Mouse (Mus musculus): ENCODE data around the gene Upf3b. TPM values are rescaled to one million over a fixed set of nuclear protein-coding genes. Genes with fewer than 3 reads are reported as not detected.
"Not testable (repeated sequence)": the region's sequence is repeated elsewhere in the genome, so short reads cannot be mapped to it uniquely, and the experiment has no call there.

Upf3b gene
- polyA plus RNA-seq (2012; rRNA removed), result 38.1 and 40.1 TPM in 2 replicates

DNA sequence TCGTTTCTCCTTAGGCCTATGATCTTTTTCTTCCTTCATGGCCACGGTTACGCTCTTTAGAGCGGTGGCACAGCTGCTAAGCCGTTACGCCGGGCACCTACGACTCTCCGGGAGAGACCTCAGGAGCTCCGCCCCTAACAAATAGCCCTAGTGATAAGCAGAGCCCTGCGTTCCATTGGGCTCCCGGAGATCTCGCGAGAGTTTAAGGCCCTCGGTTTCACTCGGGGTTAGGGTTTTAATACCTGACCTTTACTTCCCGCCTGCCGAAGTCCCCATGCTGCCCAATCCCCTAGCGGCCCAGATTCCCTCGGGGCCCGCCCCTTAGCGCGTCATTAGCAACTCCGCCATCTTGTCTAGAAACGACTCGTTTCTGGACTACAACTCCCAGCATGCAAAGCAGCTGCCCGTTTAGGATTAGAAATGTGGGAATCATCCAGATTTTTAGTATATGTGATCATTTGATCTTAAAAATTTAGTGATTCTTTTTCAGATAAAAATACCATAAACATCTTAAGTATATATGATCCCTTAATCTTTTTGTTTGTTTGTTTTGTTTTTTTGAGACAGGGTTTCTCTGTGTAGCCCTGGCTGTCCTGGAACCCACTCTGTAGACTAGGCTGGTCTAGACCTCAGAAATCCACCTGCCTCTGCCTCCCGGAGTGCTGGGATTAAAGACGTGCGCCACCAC, at the start of gene Upf3b:
Gene Upf3b (minus strand): TSS at position 130 of the 688 bp plus-strand sequence.
- no peaks in the 10 kb centered on the region for H3K4me1 ChIP-seq (ENCODE audit: control insufficient read depth, insufficient read depth, low read length)
- no peaks in the 10 kb centered on the region for H3K27me3 ChIP-seq (ENCODE audit: control insufficient read depth, insufficient read depth, low read length)
- H3K27ac ChIP-seq (ENCODE audit: insufficient read depth, low read length), result peak within 1 kb of the TSS; percentile 36; the same call in 1 of the 2 replicates
- DNase-seq, result peak; percentile 87 to 96
- peak within 1 kb of the TSS; percentile 84 for H3K4me3 ChIP-seq (replicated peaks; ENCODE audit: insufficient read depth, low read depth, low read length)
- TF ChIP-seq POLR2A (IDR thresholded peaks at IDR 0.05; ENCODE audit: borderline replicate concordance, insufficient read depth, low read length) (peak; percentile 68; the same call in 1 of the 2 replicates), CTCF (IDR thresholded peaks at IDR 0.05; ENCODE audit: borderline replicate concordance, insufficient read depth, low read depth, low read length) (no peak)
- WGBS, result 9% methylated on average over 30 of the region's 30 CpGs

DNA sequence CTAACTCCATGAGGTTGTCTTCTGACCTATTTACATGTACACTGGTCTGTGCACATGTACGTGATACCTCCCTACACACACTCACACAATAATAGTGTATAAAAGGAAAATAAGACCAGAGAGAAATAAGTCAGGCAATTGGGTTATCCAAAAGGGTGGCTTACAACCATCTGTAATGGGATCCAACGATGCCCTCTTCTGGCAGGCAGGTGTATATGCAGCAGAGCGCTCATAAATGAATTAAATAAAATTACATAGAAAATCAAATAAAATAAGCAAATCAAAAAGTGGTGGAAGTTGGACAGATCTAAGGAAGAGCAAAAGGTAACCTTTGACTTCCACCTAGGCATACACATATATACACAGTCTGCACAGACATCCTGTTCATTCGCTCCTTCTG, 47.7 kb upstream of the Upf3b start:
- WGBS, result 65% methylated on average over 4 of the region's 4 CpGs

DNA sequence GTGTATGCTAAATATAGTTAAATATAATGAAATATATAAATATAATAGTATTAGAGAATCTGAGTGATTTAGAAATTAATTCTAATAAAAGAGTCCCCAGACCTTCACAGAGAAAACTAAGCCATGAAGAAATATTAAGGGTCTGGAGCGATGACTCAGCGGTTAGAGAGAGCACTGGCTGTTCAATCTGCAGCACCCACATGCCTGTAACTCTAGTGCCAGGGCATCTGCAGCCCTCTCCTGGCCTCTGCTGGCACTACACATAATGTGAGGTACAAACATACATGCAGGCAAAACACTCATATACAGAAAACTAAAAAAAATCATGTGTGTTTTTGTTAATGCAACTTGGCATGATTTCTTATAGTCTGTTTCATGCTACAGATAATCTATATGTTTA, 34.8 kb upstream of the Upf3b start:
- no peak overlapping the region for H3K4me3 ChIP-seq (replicated peaks; ENCODE audit: insufficient read depth, low read depth, low read length)
- DNase-seq, result peak in 1 of 2 experiments; percentile 5
- WGBS, result 63% methylated on average over 2 of the region's 2 CpGs

More for the DNA sequence above, 47.7 kb upstream of the Upf3b start:
- DNase-seq, result no peak
- Histone ChIP-seq H3K4me1 (ENCODE audit: control insufficient read depth, insufficient read depth, low read length) (no peaks in the 10 kb centered on the region), H3K27me3 (ENCODE audit: control insufficient read depth, insufficient read depth, low read length) (no peaks in the 10 kb centered on the region), H3K4me3 (replicated peaks; ENCODE audit: insufficient read depth, low read depth, low read length) (no peak overlapping the region), H3K27ac (ENCODE audit: insufficient read depth, low read length) (no peak overlapping the region)
- TF ChIP-seq CTCF (IDR thresholded peaks at IDR 0.05; ENCODE audit: borderline replicate concordance, insufficient read depth, low read depth, low read length) (peak; percentile 28; the same call in 1 of the 2 replicates), POLR2A (IDR thresholded peaks at IDR 0.05; ENCODE audit: borderline replicate concordance, insufficient read depth, low read length) (no peak)

DNA sequence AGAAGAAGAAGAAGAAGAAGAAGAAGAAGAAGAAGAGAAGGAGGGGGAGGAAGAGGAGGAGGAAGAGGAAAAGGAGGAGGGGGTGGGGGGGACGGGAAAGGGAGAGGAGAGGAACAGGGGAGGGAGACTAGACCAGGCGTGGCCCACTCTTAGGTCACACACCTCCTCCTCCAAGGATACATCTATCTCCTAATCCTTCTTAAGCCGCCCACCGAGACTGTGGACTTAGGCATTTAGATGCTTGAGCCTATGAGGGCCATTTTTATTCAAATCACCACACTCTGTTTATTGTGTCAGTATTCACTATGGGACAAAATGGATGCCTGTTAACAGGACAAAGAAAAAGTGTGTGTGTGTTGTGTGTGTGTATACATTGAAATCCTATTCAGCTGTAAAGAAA, 34.4 kb upstream of the Upf3b start:
- H3K4me3 ChIP-seq (replicated peaks; ENCODE audit: insufficient read depth, low read depth, low read length); H3K27me3 ChIP-seq (ENCODE audit: control insufficient read depth, insufficient read depth, low read length); H3K27ac ChIP-seq (ENCODE audit: insufficient read depth, low read length); DNase-seq; H3K4me1 ChIP-seq (ENCODE audit: control insufficient read depth, insufficient read depth, low read length): not testable (repeated sequence)
- WGBS, result 50% methylated on average over 1 of the region's 4 CpGs

More for the DNA sequence above, 34.8 kb upstream of the Upf3b start:
- Histone ChIP-seq H3K27ac (ENCODE audit: insufficient read depth, low read length) (no peak overlapping the region), H3K27me3 (ENCODE audit: control insufficient read depth, insufficient read depth, low read length) (no peaks in the 10 kb centered on the region), H3K4me1 (ENCODE audit: control insufficient read depth, insufficient read depth, low read length) (no peaks in the 10 kb centered on the region)
- TF ChIP-seq CTCF (IDR thresholded peaks at IDR 0.05; ENCODE audit: borderline replicate concordance, insufficient read depth, low read depth, low read length), result no peak
- TF ChIP-seq POLR2A (IDR thresholded peaks at IDR 0.05; ENCODE audit: borderline replicate concordance, insufficient read depth, low read length), result no peak

DNA sequence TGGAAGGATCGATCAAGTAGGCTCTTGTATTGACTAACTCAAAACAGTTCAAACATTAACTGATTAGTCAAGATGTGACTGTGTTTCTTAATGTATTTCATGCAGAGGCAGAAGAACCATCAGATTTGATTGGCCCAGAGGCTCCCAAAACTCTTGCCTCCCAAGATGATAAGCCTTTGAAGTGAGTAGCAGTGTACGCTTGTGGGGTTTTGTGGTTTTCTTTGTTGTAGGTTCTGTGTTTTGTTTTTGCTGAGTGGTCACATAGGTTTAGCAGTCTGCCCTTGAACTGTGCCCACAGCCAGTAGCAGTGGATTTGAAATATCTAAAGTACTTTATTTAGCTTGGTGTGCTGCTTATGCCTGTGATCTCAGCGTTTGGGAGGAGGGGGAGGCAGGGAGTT, 31.6 kb upstream of the Upf3b start:
- no peak for DNase-seq

DNA sequence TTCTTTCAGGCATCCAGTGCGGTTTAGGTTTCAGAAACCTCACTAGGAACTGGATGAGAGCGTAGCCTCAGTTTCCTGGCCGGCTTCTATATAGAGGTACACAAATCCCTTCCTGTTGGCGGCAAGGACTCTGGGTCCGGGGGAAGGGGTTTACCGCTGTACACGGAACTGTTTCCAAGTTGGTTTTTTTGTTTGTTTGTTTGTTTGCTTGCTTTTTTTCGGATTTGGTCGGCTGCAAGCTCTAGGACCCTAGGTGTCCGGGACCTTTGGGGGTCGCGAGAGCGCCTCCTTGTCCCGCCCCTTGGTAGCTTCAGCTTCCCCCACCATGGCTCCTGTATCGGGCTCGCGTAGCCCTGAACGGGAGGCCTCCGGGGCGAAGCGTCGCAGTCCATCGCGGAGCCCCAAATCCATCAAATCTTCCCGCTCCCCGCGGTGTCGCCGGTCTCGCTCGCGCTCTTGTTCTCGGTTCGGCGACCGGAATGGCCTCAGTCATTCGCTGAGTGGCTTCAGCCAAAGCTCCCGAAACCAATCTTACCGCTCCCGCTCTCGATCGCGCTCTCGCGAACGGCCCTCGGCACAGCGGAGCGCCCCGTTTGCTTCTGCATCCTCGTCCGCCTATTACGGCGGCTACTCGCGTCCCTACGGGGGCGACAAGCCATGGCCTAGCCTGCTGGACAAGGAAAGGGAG, 16.7 kb upstream of the Upf3b start, which contains the start of gene Nkap:
Gene Nkap (plus strand): TSS at position 125 of the 688 bp plus-strand sequence.
- peak; percentile 78 to 82 for DNase-seq
- no peaks in the 10 kb centered on the region for H3K27me3 ChIP-seq (ENCODE audit: control insufficient read depth, insufficient read depth, low read length)
- peak; percentile 43; the same call in 1 of the 2 replicates for TF ChIP-seq POLR2A (IDR thresholded peaks at IDR 0.05; ENCODE audit: borderline replicate concordance, insufficient read depth, low read length)
- no peak for TF ChIP-seq CTCF (IDR thresholded peaks at IDR 0.05; ENCODE audit: borderline replicate concordance, insufficient read depth, low read depth, low read length)
- H3K4me3 ChIP-seq (replicated peaks; ENCODE audit: insufficient read depth, low read depth, low read length), result peak within 1 kb of the TSS; percentile 81
- H3K4me1 ChIP-seq (ENCODE audit: control insufficient read depth, insufficient read depth, low read length), result no peaks in the 10 kb centered on the region
- H3K27ac ChIP-seq (ENCODE audit: insufficient read depth, low read length), result peak within 1 kb of the TSS; percentile 59
- 10% methylated on average over 58 of the region's 58 CpGs for WGBS

More for the DNA sequence above, 31.6 kb upstream of the Upf3b start:
- Histone ChIP-seq H3K27me3 (ENCODE audit: control insufficient read depth, insufficient read depth, low read length) (no peaks in the 10 kb centered on the region), H3K27ac (ENCODE audit: insufficient read depth, low read length) (no peak overlapping the region), H3K4me3 (replicated peaks; ENCODE audit: insufficient read depth, low read depth, low read length) (no peak overlapping the region), H3K4me1 (ENCODE audit: control insufficient read depth, insufficient read depth, low read length) (no peaks in the 10 kb centered on the region)
- WGBS, result 89% methylated on average over 3 of the region's 3 CpGs
- TF ChIP-seq POLR2A (IDR thresholded peaks at IDR 0.05; ENCODE audit: borderline replicate concordance, insufficient read depth, low read length) (no peak), CTCF (IDR thresholded peaks at IDR 0.05; ENCODE audit: borderline replicate concordance, insufficient read depth, low read depth, low read length) (no peak)

DNA sequence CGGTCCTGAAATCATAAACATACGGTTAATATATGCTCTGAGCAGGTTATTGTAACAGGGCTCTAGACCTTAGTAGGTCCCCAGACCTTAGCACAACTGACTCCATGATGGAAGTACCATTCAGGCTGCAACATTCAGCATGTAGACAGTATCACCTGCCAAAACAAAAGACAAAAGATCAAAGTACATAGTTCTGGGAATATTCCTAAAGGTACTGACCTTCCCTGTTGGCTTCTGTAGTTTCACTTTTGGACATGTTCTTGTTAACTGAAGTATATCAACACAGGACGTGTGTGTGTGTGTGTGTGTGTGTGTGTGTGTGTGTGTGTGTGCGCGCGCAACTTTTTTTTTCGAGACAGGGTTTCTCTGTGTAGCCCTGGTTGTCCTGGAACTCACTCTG, 15.4 kb upstream of the Upf3b start:
- Histone ChIP-seq H3K27ac (ENCODE audit: insufficient read depth, low read length) (no peak overlapping the region), H3K4me3 (replicated peaks; ENCODE audit: insufficient read depth, low read depth, low read length) (no peak overlapping the region), H3K4me1 (ENCODE audit: control insufficient read depth, insufficient read depth, low read length) (no peaks in the 10 kb centered on the region), H3K27me3 (ENCODE audit: control insufficient read depth, insufficient read depth, low read length) (no peaks in the 10 kb centered on the region)
- TF ChIP-seq POLR2A (IDR thresholded peaks at IDR 0.05; ENCODE audit: borderline replicate concordance, insufficient read depth, low read length) (no peak), CTCF (IDR thresholded peaks at IDR 0.05; ENCODE audit: borderline replicate concordance, insufficient read depth, low read depth, low read length) (no peak)
- DNase-seq, result no peak
- WGBS, result over 99% methylated on average over 7 of the region's 7 CpGs

DNA sequence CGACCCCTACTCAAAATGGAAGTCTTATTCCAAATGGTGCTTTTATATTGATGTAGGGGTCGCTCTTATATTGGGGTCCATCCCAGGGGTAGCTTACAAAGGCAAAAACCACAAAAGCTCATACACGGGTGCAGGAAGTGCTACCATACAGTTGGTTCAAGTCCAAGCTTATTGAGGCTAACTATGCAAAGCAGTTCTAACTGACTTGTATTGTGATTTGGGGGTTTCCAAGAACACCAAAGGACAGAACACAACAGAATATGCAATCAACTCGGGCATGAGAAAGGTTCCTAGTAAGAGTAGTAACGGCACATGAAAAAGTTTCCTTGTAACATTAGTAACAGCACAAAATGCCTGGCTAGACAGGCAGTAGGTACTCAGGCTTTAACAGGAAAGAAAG, 10.1 kb upstream of the Upf3b start:
- Histone ChIP-seq H3K4me3 (replicated peaks; ENCODE audit: insufficient read depth, low read depth, low read length) (no peak overlapping the region), H3K27me3 (ENCODE audit: control insufficient read depth, insufficient read depth, low read length) (no peaks in the 10 kb centered on the region), H3K27ac (ENCODE audit: insufficient read depth, low read length) (no peak overlapping the region), H3K4me1 (ENCODE audit: control insufficient read depth, insufficient read depth, low read length) (peaks cover 2% of the 10 kb centered on the region; the same call in 1 of the 2 replicates)
- 68% methylated on average over 5 of the region's 5 CpGs for WGBS
- no peak for DNase-seq
- TF ChIP-seq POLR2A (IDR thresholded peaks at IDR 0.05; ENCODE audit: borderline replicate concordance, insufficient read depth, low read length) (no peak), CTCF (IDR thresholded peaks at IDR 0.05; ENCODE audit: borderline replicate concordance, insufficient read depth, low read depth, low read length) (no peak)
